Mouse (Mus musculus): ENCODE results near the gene Chn2. TPM values are rescaled to one million over a fixed set of nuclear protein-coding genes. Genes with fewer than 3 reads are reported as not detected.
A peak's percentile ranks its signal among the peaks of the same experiment; 100 is the strongest.

The Chn2 gene
- total RNA-seq, 2 experiments from 2014 or later: 7.5 to 8.0 TPM

DNA sequence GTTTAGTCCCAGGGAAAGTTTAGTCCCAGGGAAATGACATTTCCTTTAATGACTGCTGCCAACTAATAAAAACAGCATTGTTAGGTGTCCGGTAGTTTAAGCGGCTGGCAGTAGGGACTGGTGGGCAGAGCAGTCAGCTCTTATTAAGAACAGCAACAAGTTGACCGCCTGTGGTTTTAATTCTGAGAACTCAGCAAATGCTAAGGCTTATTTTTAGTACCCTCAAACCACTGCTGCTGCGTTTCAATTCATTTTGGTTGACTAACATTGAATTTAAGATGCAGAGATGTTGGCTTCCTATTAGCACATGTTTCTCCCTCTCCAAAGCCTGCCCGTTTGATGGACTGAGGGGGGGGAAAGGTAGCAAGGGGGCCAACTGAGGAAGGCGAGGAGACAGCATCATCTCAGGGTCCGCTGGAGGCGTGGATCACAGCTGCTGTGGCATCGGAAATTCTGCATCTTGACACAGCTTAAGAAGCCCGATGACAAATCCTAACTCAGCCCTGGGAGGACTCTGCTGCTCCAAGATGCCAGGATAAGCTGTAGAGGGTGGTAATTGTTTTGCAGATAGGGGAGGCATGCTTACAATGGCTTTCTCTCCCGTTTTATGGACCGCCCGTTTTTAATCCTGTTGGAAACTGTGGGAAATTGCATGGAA is 2.2 kb downstream of the Chn2 start:
- ATAC-seq (replicated peaks; ENCODE audit: poor library complexity): no peak

DNA sequence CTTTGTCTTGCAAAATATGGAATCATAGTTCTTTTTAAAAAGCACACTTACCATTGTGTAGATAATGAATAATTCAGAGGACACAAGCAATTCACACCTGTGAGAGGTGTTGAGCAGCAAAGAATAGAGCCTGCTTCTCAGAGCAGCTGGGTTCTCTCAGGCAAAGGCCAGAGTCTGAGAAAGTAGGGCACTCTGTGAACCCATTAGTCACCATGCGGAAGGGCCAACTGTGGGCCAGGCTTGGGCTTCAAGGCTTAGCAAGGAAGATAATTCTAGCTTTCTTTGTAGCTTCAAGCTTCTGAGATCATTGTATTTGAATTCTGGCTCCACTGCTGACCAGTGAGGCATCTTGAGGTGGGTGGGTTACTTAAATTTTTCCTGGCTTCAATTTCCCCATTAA is 2.8 kb downstream of the Chn2 start:
- no peak for ATAC-seq (replicated peaks; ENCODE audit: poor library complexity)

DNA sequence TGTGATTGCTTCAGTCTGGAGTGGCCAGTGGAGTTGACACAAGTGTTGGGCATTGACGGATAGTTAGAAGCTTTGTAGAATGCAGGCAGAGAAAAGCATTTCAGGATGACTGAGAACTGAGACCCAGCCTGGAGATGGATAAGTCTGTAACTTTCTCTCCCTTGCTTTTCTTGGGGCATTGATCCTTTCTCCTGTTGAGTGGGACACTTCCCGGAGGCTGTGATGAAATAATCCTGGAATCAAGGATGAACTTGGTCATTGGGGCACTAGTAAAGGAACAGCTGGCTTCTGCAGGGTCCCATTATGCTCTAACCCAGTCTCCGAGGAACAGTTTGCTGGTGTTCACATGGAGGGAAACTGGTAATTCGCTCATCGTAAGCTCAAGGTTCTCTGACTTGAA is 4.2 kb downstream of the Chn2 start:
- no peak for ATAC-seq (replicated peaks; ENCODE audit: poor library complexity)

DNA sequence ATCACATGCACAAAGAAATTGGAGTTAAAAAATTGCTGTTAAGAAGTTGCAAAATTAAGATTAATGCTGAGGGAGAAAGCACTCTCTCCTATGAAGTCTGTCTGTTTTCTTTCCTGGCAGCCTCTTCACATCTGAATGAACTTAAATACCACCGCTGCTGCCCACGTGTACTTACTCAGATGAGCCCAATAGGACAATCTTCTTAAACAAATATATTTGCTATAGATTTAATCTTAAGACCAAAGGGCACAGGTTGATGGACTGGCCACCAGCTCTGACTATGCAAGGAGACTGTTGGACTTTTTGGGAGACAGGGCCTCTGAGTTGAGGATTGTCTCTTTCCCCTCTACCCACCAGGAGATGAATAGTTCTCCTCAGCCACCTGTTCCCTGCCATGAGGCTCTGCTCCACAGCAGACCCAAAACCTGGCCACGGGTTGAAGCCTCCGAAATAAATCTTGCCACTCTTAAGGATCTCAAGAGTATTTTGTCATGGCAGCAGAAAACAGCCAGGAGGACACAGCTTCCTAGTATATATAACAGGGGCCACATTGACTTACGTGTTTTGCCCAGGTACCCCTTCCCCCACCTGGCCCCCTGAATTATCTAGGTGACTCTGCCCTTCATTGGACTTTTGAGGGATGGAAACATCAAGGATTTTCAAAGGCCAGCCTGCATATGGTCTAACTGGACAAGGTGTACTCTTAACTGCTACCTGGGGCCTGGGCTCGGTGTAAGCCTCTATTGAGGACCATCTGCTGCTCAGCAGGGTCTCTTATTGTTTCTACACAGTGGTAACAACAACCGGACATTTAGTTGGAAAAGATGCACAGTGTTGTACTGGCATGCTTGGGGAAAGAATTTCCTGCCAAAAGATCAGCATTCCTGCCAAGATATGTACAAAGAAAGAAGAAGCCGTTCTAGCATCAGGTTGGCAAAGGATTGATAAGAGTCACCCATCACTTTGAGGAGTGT is 6.7 kb downstream of the Chn2 start:
- ATAC-seq (replicated peaks; ENCODE audit: poor library complexity): no peak

DNA sequence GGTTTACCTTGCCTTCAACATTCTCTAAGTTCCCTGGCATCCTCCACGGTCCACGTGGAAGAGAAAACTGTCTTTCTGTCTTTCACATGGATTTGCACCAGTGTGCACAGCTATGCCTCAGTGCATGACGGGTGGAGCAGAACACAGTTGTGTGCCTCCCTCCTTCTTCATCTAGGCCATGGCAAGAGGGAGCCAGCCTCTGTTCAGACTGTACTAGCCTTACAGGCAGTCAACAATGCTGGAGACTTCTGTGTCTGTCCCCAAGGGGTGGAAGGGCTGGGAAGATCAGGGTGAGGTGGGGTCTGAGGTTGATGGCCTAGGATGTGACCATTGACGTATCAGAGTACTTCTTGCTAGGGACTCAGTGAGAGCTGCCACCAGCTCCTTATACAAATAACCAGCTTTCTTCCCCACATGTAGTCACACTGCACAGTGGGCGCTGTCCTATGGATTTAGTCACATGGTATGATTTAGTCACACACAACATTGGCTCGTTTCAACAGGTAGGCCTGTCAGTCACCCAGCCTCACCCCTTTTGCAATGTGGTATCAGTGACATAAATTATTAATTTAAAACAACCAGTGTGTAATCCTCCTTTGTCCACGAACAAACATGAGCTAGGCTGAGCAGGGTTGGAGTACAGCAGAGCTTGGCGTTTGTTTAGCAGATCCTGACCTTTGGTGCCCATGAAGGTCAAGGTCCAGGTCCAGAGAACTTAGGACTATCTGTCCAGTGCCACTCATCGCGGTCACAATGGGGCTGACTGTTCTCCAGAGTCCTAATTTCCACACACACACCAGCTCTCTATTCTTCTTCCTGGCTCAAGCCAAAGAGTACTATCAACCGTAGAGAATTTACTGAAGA is 7.8 kb downstream of the Chn2 start:
- no peak for ATAC-seq (replicated peaks; ENCODE audit: poor library complexity)

DNA sequence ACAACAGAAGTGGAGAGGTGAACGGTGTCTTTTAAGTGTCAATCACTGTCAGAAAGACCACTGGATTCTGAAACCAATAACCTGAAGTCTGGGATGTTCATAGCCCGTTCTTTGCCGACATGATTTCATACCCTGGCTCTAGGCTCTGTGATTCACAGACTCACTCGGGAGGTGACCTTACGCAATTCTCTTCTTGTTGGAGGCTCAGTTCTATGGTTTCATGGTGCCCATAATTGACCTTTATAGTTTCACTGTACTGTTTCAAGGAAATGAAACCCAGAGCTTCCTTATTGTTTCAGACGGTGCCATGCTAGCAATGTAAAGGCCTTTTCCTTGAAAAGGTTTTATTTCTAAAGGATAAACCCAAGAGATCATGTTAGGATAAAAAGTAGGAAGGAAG is 9.4 kb downstream of the Chn2 start:
- ATAC-seq (replicated peaks; ENCODE audit: poor library complexity): peak; percentile 82

DNA sequence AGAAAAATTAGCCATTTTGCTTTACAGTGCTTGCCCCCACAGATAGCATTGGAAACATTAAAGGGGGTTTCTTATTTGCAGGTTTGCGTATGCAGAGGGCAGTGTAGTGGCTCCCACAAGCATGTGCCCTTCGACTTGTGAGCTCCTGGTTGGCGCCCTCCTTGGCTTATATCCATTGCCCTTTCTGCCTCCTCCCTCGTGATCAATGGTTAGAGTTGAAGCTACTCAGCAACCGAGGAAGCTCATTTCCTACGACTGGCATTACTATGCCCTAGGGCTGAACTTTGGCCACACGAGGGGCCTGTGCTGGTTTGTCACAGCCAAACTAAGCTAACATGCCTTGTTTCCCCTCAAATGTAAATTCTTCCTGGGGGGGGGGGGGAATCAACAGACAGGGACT is 11.8 kb downstream of the Chn2 start:
- no peak for ATAC-seq (replicated peaks; ENCODE audit: poor library complexity)

DNA sequence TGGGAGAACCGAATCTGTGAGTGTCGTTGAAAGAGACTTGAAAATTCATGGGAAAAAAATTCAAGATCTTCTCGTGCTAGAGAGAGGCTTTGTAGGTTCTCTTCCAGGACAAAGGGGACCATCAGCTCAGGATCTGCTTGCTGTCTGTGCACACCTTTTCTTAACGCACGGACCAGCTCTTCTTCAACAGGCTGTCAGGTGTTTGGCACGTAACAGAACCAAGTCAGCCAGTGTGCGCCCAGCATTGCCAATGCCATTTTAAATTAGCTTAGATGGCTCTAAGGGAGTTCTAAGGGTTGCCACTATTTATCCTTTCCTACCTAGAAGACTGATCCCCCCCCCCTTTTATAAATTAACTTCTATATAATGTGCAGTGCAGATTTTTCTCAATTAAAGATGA is 12.8 kb downstream of the Chn2 start:
- no peak for ATAC-seq (replicated peaks; ENCODE audit: poor library complexity)

DNA sequence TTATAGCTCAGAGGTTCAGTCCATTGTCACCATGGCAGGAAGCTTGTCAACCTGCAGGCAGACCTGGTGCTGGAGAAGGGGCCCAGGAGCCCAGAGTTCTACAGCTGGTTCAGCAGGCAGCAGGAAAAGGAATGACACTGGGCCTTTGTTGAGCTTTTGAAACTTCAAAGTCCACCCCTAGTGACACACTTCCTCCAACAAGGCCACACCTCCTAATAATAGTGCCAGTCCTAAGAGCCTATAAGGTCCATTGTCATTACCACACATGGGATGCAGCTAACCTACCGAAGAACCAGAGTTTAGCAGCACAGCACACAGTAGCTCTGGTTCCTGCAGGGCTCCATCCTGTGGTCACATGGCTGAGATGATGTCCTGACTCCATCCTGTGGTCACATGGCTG is 13.3 kb downstream of the Chn2 start:
- ATAC-seq (replicated peaks; ENCODE audit: poor library complexity): no peak

DNA sequence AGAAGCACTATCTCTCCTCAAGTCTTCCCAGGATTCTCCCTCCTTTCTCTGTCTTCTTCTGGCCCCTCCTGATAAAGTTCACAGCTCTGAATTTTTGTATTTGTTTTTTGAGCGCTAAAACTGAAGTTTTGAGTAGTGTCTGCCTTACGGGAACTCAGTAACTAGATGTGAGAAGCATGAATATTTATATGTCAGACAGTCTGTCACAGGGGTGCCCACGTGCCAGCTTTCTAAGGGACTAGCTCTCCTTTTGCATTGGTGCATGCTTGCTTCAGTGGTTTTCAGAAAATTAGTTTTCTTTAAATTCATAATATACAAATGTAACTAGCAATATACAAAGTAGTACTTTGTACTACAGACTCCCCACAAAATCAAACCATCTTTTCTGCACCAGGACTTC is 14.0 kb downstream of the Chn2 start:
- no peak for ATAC-seq (replicated peaks; ENCODE audit: poor library complexity)

DNA sequence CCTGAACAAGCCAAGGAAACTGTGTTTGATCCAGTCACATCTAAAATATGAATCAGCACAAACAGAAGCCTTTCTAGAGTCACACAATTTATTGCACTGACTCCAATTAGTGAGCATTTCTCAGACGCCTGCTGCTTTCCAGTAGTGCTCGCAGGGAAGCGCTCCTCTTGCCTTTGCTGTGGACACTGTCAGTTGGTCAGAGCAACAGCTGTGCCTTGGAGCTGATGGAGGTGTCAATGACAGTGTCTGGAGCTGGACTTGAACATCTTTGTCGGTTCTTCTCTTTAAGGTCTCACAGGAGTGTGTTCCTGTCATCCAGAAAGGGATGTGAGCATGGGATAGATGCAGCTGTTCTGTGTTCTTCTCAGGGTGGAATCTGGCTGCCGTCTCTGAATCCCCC is 16.0 kb downstream of the Chn2 start:
- ATAC-seq (replicated peaks; ENCODE audit: poor library complexity): no peak

DNA sequence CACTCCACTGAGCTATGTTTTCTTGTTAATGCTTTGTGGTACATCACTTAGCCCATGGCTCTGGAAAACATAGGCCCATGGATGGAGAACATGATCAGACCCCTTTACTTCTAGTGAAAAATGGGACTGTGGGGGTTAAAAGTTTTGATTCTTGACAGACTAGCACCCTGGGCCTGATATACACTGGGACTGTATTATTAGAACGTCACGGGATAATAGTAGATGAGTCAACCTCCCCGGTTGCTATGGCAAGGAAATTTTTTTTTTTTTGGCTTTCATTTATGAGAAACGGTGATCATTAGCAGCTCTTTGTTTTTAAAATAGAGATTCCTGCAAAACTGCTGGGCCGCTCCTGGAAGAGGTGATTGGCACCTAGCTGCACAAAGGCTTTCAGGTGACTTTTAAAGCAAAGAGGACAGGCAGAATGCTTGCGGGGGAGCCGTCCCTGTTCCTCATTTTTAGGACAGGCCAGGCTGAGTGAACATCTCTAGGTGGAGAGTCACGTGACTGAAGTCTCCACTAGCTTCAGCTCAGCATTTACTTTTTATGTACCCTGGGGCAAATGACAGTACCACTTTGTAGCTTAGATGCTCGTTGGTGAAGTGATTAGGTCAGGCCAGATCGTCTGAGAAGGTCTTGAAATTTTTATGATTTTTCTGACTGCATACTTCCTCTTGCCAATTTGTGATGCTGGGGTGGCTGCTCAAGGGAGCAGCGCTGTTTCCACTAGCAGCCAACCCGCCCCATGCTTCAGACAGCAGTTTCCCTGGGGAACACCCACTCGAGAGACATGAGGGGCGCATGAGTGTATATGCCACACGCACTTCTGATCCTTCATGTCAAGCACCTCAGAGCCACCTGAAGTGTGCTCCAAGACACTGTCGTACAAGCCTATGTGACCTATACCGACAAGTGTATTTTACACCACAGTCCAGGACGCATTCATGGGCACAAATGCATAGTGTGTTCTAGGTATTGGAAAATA is 17.5 kb downstream of the Chn2 start:
- 0 out of 2 replicates have a peak, but pooled peaks have one; percentile 15 for ATAC-seq (replicated peaks; ENCODE audit: poor library complexity)

DNA sequence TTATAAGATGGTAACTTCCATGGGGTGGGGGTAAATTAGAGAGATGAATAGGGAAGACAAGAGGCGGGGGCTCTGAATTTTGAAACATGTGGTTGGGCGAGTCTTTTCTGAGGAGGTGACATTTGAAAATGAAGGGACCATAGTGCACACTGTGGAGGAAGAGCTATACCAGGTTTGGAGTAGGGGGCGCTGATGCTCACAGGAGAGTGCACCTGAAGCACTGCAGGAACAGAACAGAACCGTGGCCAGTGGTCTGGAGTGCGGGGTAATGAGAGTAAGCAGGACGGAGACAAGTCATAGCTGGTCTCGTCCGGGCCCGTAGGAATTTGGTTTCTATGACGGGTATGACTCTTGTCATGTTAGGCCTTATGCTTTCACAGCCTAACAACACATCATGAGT is 18.3 kb downstream of the Chn2 start:
- ATAC-seq (replicated peaks; ENCODE audit: poor library complexity): no peak

DNA sequence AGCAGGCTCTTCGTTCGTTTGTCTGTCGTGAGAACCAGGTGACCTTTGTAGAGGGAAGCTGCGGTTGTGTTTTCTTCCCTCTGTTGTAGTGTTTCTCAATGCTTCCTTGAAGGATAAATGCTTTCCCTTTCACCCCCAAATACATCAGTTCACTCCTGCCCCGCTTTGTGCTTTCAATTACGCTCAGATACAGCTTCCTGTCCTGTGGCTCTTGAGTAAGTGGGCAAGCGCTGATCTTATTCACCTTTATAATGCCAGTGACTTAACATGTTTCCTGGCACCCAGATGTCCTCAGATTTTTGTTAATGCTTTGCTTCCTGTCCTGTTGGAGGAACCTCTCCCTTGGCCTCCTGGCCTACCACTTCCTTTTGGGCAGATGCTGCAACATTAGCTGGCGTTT is 19.5 kb downstream of the Chn2 start:
- ATAC-seq (replicated peaks; ENCODE audit: poor library complexity): peak; percentile 79

DNA sequence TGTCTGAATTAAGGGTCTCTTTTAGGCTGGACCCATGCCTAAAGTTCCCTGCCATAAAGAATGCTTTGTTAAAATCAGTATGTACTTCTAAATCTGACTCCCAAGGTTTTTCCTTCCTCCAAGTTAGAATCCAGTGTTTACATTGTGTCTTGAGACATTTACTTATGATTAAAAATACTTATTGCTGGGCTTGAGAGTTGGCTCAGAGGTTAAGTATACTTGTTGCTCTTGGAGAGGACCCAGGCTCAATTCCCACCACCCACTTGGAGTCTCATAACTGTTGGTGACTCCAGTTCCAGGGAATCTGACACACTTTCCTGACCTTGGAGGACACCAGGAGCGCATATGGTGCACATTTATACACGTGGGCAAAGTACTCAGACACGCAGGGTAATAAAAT is 20.9 kb downstream of the Chn2 start:
- ATAC-seq (replicated peaks; ENCODE audit: poor library complexity): no peak

DNA sequence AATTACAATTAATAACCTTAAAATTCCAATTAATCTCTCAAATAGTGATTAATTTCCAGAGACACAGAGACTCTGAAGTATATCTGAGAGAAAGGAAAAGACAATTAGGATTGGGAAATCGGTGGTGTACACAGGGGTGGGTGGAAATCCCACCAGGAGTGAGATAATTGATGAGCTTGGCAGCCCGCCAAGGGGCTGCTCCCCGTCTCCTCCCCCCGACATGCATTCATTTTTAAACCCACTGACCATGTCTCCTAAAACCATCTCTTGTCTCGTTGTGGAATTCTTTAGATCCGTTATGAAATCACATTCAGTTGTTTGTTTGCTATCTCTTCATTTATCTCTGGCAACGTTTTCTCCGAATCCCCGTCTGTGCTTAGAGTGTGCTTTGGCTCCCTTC is 22.0 kb downstream of the Chn2 start:
- no peak for ATAC-seq (replicated peaks; ENCODE audit: poor library complexity)

DNA sequence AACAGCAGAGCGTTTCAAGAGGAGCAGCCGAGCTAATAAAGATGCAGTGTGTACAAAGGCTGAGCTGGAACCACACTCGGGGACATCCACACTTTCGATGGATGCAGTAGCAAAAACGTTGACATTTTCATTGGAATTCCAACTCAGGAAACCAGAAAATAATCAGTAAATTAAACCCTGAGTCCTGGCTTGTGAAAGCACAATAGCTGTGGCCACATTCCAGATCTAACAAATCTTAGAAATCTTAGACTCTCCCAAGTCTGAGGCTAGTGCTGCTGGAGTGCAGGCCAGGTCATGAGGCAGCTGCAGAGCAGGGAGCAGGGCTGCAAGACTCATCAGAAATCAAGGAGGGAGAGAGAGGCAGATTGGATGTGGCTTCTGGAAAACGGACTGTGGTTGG is 24.5 kb downstream of the Chn2 start:
- ATAC-seq (replicated peaks; ENCODE audit: poor library complexity): no peak

DNA sequence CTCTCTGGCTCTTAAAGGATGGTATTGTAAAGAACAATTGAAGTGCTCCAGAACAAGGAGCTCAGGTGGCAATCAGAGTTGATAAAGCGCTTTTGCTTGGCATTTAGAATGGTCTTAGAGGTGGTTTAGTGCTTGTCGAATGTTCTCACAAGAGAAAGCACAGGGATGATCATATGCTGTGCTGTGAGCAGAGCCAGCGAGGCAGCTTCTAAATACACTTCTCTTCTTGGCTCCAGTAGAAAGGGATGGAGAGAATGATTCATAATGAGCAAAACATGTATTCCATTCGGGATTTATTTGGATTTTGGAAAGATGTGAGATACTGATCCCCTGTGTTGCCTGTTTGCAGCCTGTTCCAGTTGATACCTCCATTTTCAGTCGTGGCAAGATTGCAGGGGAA is 28.0 kb downstream of the Chn2 start:
- no peak for ATAC-seq (replicated peaks; ENCODE audit: poor library complexity)

DNA sequence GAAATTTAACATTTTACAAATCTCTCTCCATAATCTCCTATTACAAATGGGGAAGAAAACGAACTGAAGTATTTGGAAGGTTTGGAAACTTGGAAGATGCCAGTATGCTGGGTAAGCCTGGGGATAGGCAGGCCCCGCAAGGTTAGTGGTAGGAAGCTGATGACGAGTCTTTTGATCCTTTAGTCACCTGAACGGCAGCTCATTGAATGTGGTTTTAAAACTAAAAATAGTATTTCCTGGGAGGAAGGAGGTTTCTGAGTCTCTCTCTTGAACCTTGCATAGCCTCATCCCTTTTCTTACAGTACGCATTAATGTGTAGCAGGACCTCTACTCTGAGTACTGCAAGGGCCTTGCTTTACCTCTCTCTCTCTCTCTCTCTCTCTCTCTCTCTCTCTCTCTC is 29.5 kb downstream of the Chn2 start:
- no peak for ATAC-seq (replicated peaks; ENCODE audit: poor library complexity)

DNA sequence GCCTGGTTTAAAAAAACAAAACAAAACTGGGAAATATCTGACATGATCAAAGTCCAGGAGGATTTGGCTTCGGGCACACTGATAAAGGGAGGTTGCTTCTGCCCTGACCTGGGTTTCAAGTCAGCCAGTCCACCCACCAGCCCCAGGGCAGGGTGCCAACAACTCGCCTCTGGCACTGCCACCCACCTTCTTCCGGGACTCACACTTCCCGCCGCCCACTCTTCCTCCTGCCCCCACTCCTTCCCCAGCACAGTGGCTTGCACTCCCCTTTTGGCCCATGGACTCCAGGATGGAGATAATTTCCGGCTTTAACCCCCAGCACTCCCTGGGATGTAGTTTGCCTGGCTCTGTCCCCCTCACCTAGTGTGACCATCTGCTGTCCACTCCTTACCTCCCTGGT is 31.4 kb downstream of the Chn2 start:
- ATAC-seq (replicated peaks; ENCODE audit: poor library complexity): 0 out of 2 replicates have a peak, but pooled peaks have one; percentile 31

All from megakaryocyte progenitor cell, adult 5-6 weeks (primary cell).